Mouse (Mus musculus): ENCODE data around the gene Chchd6. TPM values are rescaled to one million over a fixed set of nuclear protein-coding genes. Genes with fewer than 3 reads are reported as not detected.
A peak's percentile ranks its signal among the peaks of the same experiment; 100 is the strongest.

Chchd6 gene
- polyA plus RNA-seq, 1 experiment, result 28.8 TPM

DNA sequence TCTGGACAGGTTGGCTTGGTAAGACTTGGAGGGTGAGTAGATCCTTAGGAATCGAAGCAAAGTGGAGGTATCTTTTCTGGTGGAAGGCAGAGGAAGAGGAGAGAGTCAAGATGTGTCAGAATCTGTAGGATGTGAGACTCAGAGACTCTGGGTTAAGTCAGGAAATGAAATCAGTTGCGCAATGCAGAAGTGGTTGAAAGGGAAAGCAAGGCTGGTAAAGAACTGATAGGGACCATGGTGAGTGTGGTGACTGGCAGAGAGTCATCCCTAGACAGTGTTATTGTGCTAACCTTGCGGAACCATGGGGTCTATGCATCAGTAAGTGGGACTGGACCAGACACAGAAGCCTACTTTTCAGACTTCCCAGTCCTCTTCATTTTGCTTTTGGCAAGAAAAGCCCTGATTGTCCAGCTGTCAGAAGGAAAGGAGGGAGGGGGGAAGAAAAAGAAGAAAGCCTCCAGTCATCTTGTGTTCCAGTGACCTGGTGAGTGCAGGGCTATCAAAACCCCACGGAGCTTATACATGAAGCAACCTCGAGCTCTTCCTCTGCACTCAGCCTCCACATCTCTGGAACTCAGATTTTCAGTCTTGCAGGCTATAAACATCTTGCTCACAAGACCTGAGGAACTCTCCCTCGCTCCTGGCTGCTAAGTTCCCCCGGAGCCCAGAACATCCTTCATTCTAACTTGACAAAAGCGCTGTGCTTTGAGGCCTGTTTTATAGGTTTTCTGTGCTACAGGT, 32.8 kb upstream of the Chchd6 start:
- Histone ChIP-seq H3K27me3 (ENCODE audit: control insufficient read depth, insufficient read depth, insufficient read length) (peaks cover 7% of the 10 kb centered on the region), H3K4me2 (ENCODE audit: low read depth) (no peak overlapping the region), H3K79me2 (ENCODE audit: control insufficient read depth, insufficient read depth) (no peaks in the 10 kb centered on the region), H3ac (ENCODE audit: control insufficient read depth, insufficient read length) (no peak overlapping the region), H3K4me3 (no peak overlapping the region), H3K36me3 (ENCODE audit: control insufficient read depth, insufficient read depth) (no peaks in the 10 kb centered on the region)
- no peak for TF ChIP-seq MAX (IDR thresholded peaks at IDR 0.05; ENCODE audit: low read depth)
- no peak for TF ChIP-seq USF1 (IDR thresholded peaks at IDR 0.05; ENCODE audit: low read depth)
- no peak for TF ChIP-seq TCF12 (IDR thresholded peaks at IDR 0.05; ENCODE audit: insufficient read depth, poor library complexity, severe bottlenecking)
- peak; percentile 66; the same call in 1 of the 2 replicates for TF ChIP-seq CEBPB (IDR thresholded peaks at IDR 0.05; ENCODE audit: insufficient read depth, poor library complexity, severe bottlenecking)
- TF ChIP-seq REST (IDR thresholded peaks at IDR 0.05; ENCODE audit: insufficient read depth, insufficient read length), result no peak
- no peak for TF ChIP-seq MYOD1 (IDR thresholded peaks at IDR 0.05; ENCODE audit: control insufficient read depth in 1 of 3, insufficient read length in 2 of 3, low read depth in 2 of 3)

DNA sequence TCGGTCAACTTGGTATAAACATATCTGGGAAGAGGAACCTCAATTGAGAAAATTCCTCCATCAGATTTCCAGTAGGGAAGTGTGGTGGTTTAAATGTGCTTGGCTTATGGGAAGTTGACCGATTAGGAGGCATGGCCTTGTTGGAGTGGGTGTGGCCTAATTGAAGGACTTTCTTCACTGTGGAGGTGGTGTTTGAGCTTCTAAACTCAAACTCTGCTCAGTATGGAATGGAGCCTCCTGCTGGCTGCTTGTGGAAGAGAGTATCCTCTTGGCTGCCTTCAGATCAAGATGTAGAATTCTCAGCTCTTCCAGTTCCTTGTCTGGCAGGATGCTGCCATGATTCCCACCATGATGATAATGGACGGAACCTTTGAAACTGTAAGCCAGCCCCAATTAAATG, 27.2 kb upstream of the Chchd6 start:
- Histone ChIP-seq H3K27me3 (ENCODE audit: control insufficient read depth, insufficient read depth, insufficient read length) (peaks cover 11% of the 10 kb centered on the region), H3K79me2 (ENCODE audit: control insufficient read depth, insufficient read depth) (no peaks in the 10 kb centered on the region), H3K36me3 (ENCODE audit: control insufficient read depth, insufficient read depth) (no peaks in the 10 kb centered on the region), H3K4me2 (ENCODE audit: low read depth) (no peak overlapping the region), H3ac (ENCODE audit: control insufficient read depth, insufficient read length) (no peak overlapping the region), H3K4me3 (no peak overlapping the region)
- TF ChIP-seq TCF12 (IDR thresholded peaks at IDR 0.05; ENCODE audit: insufficient read depth, poor library complexity, severe bottlenecking), result no peak
- no peak for TF ChIP-seq USF1 (IDR thresholded peaks at IDR 0.05; ENCODE audit: low read depth)
- no peak for TF ChIP-seq E2F4 (IDR thresholded peaks at IDR 0.05; ENCODE audit: insufficient read depth)
- TF ChIP-seq POLR2A (IDR thresholded peaks at IDR 0.05; ENCODE audit: insufficient read length, low read depth), result no peak
- no peak for TF ChIP-seq POLR2AphosphoS2 (IDR thresholded peaks at IDR 0.05; ENCODE audit: insufficient read length, low read depth)

DNA sequence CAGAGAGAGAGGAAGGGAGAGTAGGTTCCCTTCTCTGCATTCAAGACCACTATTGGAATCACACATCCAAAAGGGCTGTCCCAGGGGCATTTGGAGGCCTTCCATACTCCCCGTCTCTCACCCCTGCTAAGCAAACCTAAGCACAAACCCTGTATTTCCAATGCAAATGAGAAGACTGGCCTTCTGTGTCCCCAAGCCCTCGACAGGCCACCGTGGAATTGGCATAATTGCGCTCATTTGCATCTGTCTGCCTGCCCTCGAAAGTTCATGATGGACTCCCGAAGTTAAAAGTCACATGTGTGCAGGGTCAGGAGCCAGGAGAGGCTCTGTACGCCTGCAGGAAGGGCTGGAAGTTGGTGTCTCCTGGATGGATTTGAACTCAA, 19.9 kb upstream of the Chchd6 start:
- Histone ChIP-seq H3K4me2 (ENCODE audit: low read depth) (no peak overlapping the region), H3K4me3 (no peak overlapping the region), H3K36me3 (ENCODE audit: control insufficient read depth, insufficient read depth) (no peaks in the 10 kb centered on the region), H3K79me2 (ENCODE audit: control insufficient read depth, insufficient read depth) (no peaks in the 10 kb centered on the region), H3ac (ENCODE audit: control insufficient read depth, insufficient read length) (no peak overlapping the region), H3K27me3 (ENCODE audit: control insufficient read depth, insufficient read depth, insufficient read length) (peaks cover 29% of the 10 kb centered on the region)
- TF ChIP-seq E2F4 (IDR thresholded peaks at IDR 0.05; ENCODE audit: insufficient read depth) (no peak), MAX (IDR thresholded peaks at IDR 0.05; ENCODE audit: low read depth) (no peak), SRF (IDR thresholded peaks at IDR 0.05; ENCODE audit: control insufficient read depth, insufficient read length, low read depth) (no peak), TCF3 (IDR thresholded peaks at IDR 0.05; ENCODE audit: insufficient read length, low read depth) (no peak), MYOG (IDR thresholded peaks at IDR 0.05; ENCODE audit: control insufficient read depth in 1 of 3, insufficient read depth in 1 of 3, insufficient read length in 2 of 3, low read depth in 2 of 3) (no peak), USF1 (IDR thresholded peaks at IDR 0.05; ENCODE audit: low read depth) (no peak)

DNA sequence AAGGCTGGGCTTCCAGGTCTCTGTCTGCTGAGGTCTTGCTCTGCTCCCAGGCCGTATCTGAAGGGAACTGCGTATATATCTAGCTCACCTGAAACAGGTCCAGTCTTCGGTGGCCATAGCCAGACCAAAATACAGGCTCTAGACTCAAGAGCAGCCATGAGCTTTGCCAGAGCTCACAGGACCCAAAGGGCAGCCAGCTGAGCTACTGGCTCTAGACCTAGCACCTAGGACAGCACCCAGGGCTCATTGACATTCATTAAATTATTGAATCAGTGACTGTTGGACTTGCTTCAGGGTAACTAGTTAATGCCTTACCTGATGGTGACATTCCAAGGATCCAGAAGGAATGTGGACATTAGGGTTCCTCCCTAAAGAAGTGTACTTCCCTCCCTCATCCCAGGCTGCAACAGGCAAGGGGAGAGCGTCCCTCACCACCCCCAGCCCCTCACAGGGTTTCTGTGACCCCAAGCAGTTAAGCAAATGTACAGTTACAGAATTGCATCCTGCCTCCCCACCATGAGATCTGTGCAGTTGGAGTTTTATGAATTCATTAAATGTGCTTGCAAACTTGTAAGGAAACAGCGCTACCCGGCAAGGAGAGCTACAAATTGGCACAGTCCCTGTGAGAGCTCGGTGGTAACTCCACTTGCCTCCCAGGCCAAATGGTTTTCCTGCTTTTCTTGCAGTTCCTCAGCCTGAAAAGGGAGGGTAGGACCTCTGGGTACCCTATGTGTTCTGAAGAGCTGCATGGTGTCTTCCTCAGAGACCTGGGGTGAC, 19.3 kb upstream of the Chchd6 start:
- Histone ChIP-seq H3K36me3 (ENCODE audit: control insufficient read depth, insufficient read depth) (no peaks in the 10 kb centered on the region), H3K27me3 (ENCODE audit: control insufficient read depth, insufficient read depth, insufficient read length) (peaks cover 29% of the 10 kb centered on the region), H3K79me2 (ENCODE audit: control insufficient read depth, insufficient read depth) (no peaks in the 10 kb centered on the region), H3K4me2 (ENCODE audit: low read depth) (no peak overlapping the region), H3ac (ENCODE audit: control insufficient read depth, insufficient read length) (no peak overlapping the region), H3K4me3 (no peak overlapping the region)
- no peak for TF ChIP-seq USF1 (IDR thresholded peaks at IDR 0.05; ENCODE audit: low read depth)
- peak; percentile 64 for TF ChIP-seq REST (IDR thresholded peaks at IDR 0.05; ENCODE audit: insufficient read depth, insufficient read length)

DNA sequence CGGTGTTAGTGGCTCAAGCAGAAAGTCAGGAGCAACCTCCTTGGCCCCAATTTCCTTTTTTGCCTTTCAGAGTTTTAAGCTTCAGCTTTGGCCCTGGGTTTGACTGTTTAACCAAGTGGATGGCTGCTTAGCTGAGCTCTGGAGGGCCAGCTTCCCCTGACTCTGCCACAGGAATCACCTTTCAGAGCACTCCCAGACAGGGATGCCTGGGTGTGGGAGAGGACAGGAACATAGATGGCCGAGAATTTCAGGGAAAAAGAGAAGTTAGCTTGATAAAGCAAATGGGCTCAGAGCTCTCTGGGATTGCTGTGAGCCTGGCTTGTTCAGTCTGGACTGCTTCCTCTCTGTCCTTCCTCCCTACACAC, 18.6 kb upstream of the Chchd6 start:
- Histone ChIP-seq H3K4me2 (ENCODE audit: low read depth) (no peak overlapping the region), H3K79me2 (ENCODE audit: control insufficient read depth, insufficient read depth) (no peaks in the 10 kb centered on the region)

More for the DNA sequence above, 18.6 kb upstream of the Chchd6 start:
- H3K27me3 ChIP-seq (ENCODE audit: control insufficient read depth, insufficient read depth, insufficient read length), result peaks cover 29% of the 10 kb centered on the region
- H3K36me3 ChIP-seq (ENCODE audit: control insufficient read depth, insufficient read depth), result no peaks in the 10 kb centered on the region
- TF ChIP-seq MYOD1 (IDR thresholded peaks at IDR 0.05; ENCODE audit: control insufficient read depth in 1 of 3, insufficient read length in 2 of 3, low read depth in 2 of 3), result no peak
- TF ChIP-seq SRF (IDR thresholded peaks at IDR 0.05; ENCODE audit: control insufficient read depth, insufficient read length, low read depth), result no peak
- no peak for TF ChIP-seq TCF3 (IDR thresholded peaks at IDR 0.05; ENCODE audit: insufficient read length, low read depth)
- no peak for TF ChIP-seq MYOG (IDR thresholded peaks at IDR 0.05; ENCODE audit: control insufficient read depth in 1 of 3, insufficient read depth in 1 of 3, insufficient read length in 2 of 3, low read depth in 2 of 3)
- TF ChIP-seq CEBPB (IDR thresholded peaks at IDR 0.05; ENCODE audit: insufficient read depth, poor library complexity, severe bottlenecking), result no peak
- TF ChIP-seq E2F4 (IDR thresholded peaks at IDR 0.05; ENCODE audit: insufficient read depth), result no peak
- no peak for TF ChIP-seq POLR2A (IDR thresholded peaks at IDR 0.05; ENCODE audit: insufficient read length, low read depth)
- TF ChIP-seq REST (IDR thresholded peaks at IDR 0.05; ENCODE audit: insufficient read depth, insufficient read length), result no peak
- no peak for TF ChIP-seq TCF12 (IDR thresholded peaks at IDR 0.05; ENCODE audit: insufficient read depth, poor library complexity, severe bottlenecking)
- TF ChIP-seq MAX (IDR thresholded peaks at IDR 0.05; ENCODE audit: low read depth), result no peak
- TF ChIP-seq POLR2AphosphoS2 (IDR thresholded peaks at IDR 0.05; ENCODE audit: insufficient read length, low read depth), result no peak
- TF ChIP-seq USF1 (IDR thresholded peaks at IDR 0.05; ENCODE audit: low read depth), result no peak
- no peak overlapping the region for H3K4me3 ChIP-seq
- H3ac ChIP-seq (ENCODE audit: control insufficient read depth, insufficient read length), result no peak overlapping the region
